Mouse (Mus musculus): ENCODE measurements around the gene Klhl25. TPM values are rescaled to one million over a fixed set of nuclear protein-coding genes. Genes with fewer than 3 reads are reported as not detected.
A peak's percentile ranks its signal among the peaks of the same experiment; 100 is the strongest.
"Not testable (repeated sequence)": the region's sequence is repeated elsewhere in the genome, so short reads cannot be mapped to it uniquely, and the experiment has no call there.

Gene Klhl25
- total RNA-seq, 1 experiment from 2014 or later, result 5.6 TPM

DNA sequence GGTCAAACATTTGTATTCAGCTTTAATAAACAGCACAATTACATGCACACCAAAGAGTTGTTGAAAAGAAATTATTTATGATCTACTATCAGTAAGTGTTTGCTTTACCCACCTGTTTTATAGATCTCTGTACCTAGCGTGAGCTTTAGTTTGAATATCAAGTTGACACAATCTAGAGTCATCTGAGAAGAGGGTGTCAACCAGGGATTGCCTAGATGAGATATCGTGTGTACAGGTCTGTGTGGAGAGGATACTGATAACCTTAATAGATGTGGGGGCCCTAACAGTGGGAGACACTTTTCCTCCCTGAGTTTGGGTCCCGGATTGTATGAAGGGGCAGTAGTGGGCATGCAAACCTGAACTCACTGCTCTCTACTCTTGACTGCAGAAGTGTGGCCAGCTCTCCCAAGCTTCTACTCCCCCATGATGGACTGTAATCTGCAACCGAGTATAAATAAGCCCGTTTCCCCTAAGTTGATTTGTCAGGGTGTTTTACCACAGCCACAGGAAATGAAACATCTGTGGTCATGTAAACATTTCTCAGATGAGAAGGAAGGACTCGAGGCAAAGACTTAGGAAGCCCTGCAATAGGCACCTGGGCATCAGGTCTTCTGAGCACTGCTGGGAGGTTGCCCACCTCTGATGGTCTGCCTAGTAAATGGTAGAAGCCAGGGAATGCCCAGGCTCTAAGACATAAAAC lies 13.0 kb upstream of the Klhl25 start:
- ATAC-seq (replicated peaks; ENCODE audit: insufficient number of reproducible peaks, low FRiP score, low TSS enrichment, poor library complexity, severe bottlenecking), result peak; percentile 69

GRCm38 (mm10) chr7:75840071-75840470 lies 8.0 kb upstream of the Klhl25 start:
- no peak for ATAC-seq (replicated peaks; ENCODE audit: insufficient number of reproducible peaks, low FRiP score, low TSS enrichment, poor library complexity, severe bottlenecking)

DNA sequence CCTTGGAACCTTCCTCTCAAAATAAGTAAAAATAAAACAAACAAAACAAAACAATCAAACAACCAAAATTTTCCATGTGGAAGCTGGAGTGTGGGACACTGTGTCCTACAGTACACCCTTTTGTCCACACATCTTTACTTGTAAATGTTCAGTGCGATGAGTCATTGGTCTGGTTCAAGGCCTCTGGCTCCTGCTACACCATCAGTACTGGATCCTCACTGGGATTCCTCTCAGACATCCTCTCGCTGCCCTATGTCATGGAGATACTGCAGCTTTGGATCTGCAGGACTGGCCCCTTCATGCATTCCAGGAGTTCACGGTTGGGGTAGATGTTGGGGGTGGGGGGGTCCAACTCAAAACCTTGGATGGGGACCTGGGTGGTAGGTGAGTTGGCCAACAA lies 5.8 kb upstream of the Klhl25 start:
- no peak for ATAC-seq (replicated peaks; ENCODE audit: insufficient number of reproducible peaks, low FRiP score, low TSS enrichment, poor library complexity, severe bottlenecking)

DNA sequence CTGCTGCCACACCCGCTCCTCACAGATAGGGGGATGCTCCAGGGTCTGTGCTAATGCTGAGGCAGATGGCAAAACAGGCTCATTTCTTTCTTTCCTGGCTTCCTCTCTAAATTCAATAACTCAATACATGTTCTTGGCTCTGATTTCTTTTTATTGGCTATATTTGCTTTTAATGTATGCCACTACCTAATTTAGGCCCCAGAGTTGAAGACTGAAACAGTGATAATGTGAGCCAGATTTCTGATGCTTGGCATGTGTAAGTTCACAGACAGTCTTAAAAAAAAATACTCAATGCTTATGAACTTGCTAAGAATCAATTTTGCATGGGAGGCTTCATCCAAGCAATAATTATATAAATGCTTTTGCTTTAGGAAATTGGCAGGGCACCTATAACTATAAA lies 2.2 kb upstream of the Klhl25 start:
- ATAC-seq (replicated peaks; ENCODE audit: insufficient number of reproducible peaks, low FRiP score, low TSS enrichment, poor library complexity, severe bottlenecking), result no peak

GRCm38 (mm10) chr7:75846942-75847341 lies 1.2 kb upstream of the Klhl25 start:
- ATAC-seq (replicated peaks; ENCODE audit: insufficient number of reproducible peaks, low FRiP score, low TSS enrichment, poor library complexity, severe bottlenecking), result no peak

- no peak for ATAC-seq (replicated peaks; ENCODE audit: insufficient number of reproducible peaks, low FRiP score, low TSS enrichment, poor library complexity, severe bottlenecking)
Observed at GRCm38 (mm10) chr7:75847489-75847888, 621 bp upstream of the Klhl25 start.

DNA sequence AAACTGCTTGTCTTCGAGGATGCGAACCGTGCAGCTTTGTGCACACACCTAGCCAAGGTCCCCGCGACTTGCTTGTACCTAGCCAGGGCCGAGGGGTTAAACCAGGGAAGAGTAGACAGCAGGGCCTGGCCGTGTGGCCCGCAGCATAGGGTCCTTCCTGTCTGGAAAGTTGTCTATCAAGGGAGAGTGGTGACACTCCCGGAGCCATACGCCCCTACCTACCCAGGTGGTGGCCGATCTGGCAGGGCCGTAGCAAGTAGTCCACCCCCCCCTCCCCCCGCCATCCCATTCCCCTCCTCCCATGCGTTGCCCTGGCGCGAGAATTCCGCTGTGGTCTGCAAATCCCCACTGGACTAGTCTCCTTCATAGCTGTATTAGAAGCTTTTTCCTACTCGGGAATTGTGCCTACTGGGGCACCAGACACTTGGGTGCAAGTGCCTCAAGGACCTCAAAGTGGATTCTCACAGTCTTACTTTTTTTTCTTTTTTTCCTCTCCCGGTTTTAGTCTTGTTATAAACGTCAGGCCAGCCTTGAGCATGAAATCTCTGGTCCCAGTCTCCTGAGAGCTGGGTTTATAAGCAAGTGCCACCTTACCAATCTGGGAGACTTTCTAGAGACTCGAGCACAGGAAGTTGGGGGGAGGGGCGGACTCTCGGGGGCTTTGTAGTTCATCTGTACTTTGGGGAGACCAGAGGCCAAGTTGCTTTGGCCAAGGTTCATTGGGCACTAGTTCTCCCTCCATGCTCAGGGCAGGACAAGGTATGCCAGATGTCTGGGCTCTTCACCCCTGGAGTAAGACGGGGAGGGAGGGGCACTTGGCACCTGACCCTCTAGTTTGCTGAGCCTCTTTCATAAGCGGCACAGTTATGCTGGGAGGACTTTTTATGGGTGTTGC lies 913 bp downstream of the Klhl25 start:
- ATAC-seq (replicated peaks; ENCODE audit: insufficient number of reproducible peaks, low FRiP score, low TSS enrichment, poor library complexity, severe bottlenecking), result no peak

DNA sequence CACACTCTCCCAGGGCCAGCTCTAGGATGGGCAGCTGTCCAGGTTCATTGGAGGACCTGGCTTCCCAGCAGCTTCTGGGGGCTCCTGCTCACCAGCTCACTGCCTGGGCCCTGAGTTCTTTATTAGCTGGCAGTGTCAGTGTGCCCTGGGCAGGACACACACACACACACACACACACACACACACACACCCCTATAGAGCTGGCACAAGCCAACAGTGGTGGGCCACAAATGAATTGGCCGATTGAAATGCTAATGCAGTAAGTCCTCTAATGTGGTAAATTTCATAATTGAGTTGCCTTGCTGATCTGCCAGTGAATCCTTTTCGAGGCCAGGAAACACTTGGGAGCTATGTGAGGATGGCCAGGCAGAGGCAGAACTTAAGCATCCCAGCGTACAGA lies 2.3 kb downstream of the Klhl25 start:
- ATAC-seq (replicated peaks; ENCODE audit: insufficient number of reproducible peaks, low FRiP score, low TSS enrichment, poor library complexity, severe bottlenecking), result not testable (repeated sequence)

DNA sequence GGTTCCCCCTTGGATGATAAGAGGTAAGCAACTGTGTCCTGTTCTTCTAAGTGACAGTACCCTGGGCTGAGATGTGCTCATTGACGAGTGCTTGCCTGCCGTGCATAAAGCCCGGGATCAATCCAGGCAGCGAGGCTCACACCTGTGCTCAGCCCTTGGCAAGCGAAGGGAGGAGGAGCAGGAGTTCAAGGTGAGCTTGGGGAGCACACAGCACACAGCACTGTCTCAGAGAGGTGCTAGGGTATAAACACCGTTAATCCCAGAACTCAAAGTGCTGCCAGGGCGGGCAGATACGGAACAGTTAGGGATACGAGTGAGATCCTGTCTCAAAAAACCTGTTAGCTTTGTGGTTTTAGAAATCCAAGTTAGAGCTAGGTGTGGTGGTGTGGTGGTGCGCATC lies 3.2 kb downstream of the Klhl25 start:
- no peak for ATAC-seq (replicated peaks; ENCODE audit: insufficient number of reproducible peaks, low FRiP score, low TSS enrichment, poor library complexity, severe bottlenecking)

GRCm38 (mm10) chr7:75852363-75852762 lies 4.3 kb downstream of the Klhl25 start:
- no peak for ATAC-seq (replicated peaks; ENCODE audit: insufficient number of reproducible peaks, low FRiP score, low TSS enrichment, poor library complexity, severe bottlenecking)

GRCm38 (mm10) chr7:75853171-75853830 lies 5.2 kb downstream of the Klhl25 start:
- ATAC-seq (replicated peaks; ENCODE audit: insufficient number of reproducible peaks, low FRiP score, low TSS enrichment, poor library complexity, severe bottlenecking), result no peak

- ATAC-seq (replicated peaks; ENCODE audit: insufficient number of reproducible peaks, low FRiP score, low TSS enrichment, poor library complexity, severe bottlenecking), result no peak
Observed at GRCm38 (mm10) chr7:75854231-75854925, 6.3 kb downstream of the Klhl25 start.

DNA sequence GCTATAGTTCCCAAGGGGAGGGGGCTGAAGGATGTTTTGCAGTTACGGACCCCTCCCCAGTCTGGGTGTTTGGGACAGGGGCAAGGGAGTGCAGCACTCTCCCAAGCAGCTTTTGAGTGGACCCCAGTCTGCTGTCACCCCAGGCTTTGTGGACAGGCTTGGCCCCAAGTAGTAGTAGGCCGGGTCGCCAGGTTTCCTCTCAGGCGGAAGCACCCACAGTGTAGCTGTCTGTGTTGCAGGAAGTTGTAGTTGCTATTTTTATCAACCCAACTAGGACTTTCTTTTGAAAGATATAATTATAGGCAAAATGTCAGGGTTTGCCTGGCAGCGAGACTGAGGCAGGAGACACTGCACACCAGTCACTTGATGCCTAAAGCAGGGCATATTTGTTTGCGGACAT lies 6.9 kb downstream of the Klhl25 start:
- ATAC-seq (replicated peaks; ENCODE audit: insufficient number of reproducible peaks, low FRiP score, low TSS enrichment, poor library complexity, severe bottlenecking), result 0 out of 2 replicates have a peak, but pooled peaks have one; percentile 23

DNA sequence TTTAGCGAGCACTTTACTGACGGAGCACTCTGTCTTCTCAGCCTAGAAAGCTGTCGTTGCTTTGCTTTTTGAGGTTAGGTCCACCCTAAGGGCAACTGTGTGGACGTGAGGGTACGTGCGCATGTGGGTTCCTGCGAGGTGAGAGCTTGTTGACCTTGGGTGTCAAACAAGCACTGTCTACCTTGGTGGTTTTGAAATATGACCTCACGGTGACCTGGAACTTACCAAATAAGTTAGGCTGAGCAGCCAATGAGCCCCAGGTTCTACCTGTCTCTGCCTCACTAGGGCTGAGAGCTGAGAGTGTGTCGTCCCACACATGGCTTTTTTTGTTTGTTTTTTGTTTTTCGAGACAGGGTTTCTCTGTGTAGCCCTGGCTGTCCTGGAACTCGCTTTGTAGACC lies 8.1 kb downstream of the Klhl25 start:
- ATAC-seq (replicated peaks; ENCODE audit: insufficient number of reproducible peaks, low FRiP score, low TSS enrichment, poor library complexity, severe bottlenecking), result no peak

- ATAC-seq (replicated peaks; ENCODE audit: insufficient number of reproducible peaks, low FRiP score, low TSS enrichment, poor library complexity, severe bottlenecking), result peak; percentile 37; the same call in 1 of the 2 replicates
Observed at GRCm38 (mm10) chr7:75859771-75860196, 11.7 kb downstream of the Klhl25 start.

- ATAC-seq (replicated peaks; ENCODE audit: insufficient number of reproducible peaks, low FRiP score, low TSS enrichment, poor library complexity, severe bottlenecking), result not testable (repeated sequence)
Observed at GRCm38 (mm10) chr7:75861638-75862426, 13.7 kb downstream of the Klhl25 start.

DNA sequence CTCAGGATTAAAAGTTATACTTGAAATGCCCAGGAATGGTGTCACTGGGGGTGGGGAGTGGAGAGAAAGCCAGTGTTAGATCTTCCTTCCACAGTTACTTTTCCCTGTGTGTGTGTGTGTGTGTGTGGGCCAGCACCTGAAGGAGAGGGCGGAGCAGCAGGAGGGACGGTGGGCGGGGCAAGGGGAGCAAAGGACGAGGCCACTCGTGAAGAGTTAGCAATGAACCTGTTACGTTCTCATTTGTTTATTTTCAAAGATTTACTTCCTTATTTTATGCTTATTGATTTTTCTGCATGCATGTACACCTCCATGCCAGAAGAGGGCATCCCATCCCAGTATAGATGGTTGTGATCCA lies 14.3 kb downstream of the Klhl25 start:
- ATAC-seq (replicated peaks; ENCODE audit: insufficient number of reproducible peaks, low FRiP score, low TSS enrichment, poor library complexity, severe bottlenecking), result not testable (repeated sequence)

DNA sequence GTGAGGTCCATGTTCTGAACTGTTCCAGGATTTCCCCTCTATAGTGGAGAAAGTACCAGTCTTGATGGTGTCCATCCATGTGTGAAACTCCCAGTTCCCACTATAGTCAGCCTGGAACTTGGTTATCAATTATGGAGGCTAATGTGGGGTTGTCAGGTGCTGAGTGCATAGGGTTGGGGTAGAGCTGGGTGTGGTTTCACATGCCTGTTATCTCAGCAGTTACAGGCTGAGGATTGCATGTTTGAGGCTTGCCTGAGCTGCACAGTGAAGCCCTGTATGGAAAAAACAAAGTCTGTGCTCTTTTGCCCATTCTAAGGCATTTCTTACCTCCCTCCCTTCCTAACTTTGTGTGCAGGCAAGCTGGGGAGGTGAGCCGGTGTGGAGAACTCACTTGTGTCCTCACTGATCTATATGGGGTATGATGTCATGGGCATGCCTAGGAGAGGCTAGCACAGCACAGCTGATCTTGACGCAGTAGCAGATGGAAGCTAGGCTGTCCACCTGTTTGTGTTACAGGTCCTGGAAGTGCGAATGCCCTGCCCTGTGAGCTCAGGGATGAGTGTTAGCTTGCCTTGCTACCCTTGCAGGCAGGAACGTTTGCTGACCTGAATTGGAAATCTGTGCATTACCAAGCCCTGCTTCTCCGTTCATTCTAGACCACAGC lies 15.3 kb downstream of the Klhl25 start:
- not testable (repeated sequence) for ATAC-seq (replicated peaks; ENCODE audit: insufficient number of reproducible peaks, low FRiP score, low TSS enrichment, poor library complexity, severe bottlenecking)

Data from monocyte, adult 5-6 weeks (primary cell).